Mouse (Mus musculus): Measurements from ENCODE around the gene Rnasek.
A peak's percentile ranks its signal among the peaks of the same experiment; 100 is the strongest.

Rnasek gene

GRCm38 (mm10) chr11:70239541-70240279, at the start of gene Rnasek, which contains the start of gene Gm21988:
Gene Rnasek (minus strand): TSS chr11:70239842.
Gene Gm21988 (minus strand): TSS chr11:70239830.
- DNase-seq = peak; percentile 84 to 89

GRCm38 (mm10) chr11:70289236-70289635, 49.6 kb upstream of the Rnasek start:
- DNase-seq = peak in 1 of 2 experiments; percentile 50

GRCm38 (mm10) chr11:70288102-70288501, 48.5 kb upstream of the Rnasek start:
- no peak for DNase-seq

GRCm38 (mm10) chr11:70285686-70286085, 46.0 kb upstream of the Rnasek start:
- no peak for DNase-seq

- no peak for DNase-seq
These were observed 45.1 kb upstream of the Rnasek start for GRCm38 (mm10) chr11:70284757-70285156.

GRCm38 (mm10) chr11:70283666-70284065, 44.0 kb upstream of the Rnasek start:
- DNase-seq = peak; percentile 40 to 59

GRCm38 (mm10) chr11:70280441-70280840, 40.8 kb upstream of the Rnasek start:
- DNase-seq = peak; percentile 24 to 49

- DNase-seq = no peak
These were observed 39.3 kb upstream of the Rnasek start for GRCm38 (mm10) chr11:70278961-70279360.

GRCm38 (mm10) chr11:70271641-70272040, 32.0 kb upstream of the Rnasek start:
- DNase-seq = no peak

- DNase-seq = peak; percentile 27 to 28
These were observed 26.8 kb upstream of the Rnasek start for GRCm38 (mm10) chr11:70266405-70266804.

GRCm38 (mm10) chr11:70265819-70266218, 26.2 kb upstream of the Rnasek start:
- DNase-seq = no peak

- no peak for DNase-seq
These were observed 25.6 kb upstream of the Rnasek start for GRCm38 (mm10) chr11:70265252-70265651.

GRCm38 (mm10) chr11:70259035-70259434, 19.4 kb upstream of the Rnasek start:
- DNase-seq = no peak

GRCm38 (mm10) chr11:70254931-70255531, 15.4 kb upstream of the Rnasek start, which contains the start of gene Alox12:
Gene Alox12 (minus strand): TSS chr11:70255353.
- peak; percentile 63 to 78 for DNase-seq

GRCm38 (mm10) chr11:70254337-70254736, 14.7 kb upstream of the Rnasek start:
- DNase-seq = no peak

- DNase-seq = no peak
These were observed 12.2 kb upstream of the Rnasek start for GRCm38 (mm10) chr11:70251853-70252252.

- no peak for DNase-seq
These were observed 10.5 kb upstream of the Rnasek start for GRCm38 (mm10) chr11:70250150-70250549.

- peak; percentile 64 to 87 for DNase-seq
These were observed 7.6 kb upstream of the Rnasek start for GRCm38 (mm10) chr11:70247136-70247845.

GRCm38 (mm10) chr11:70242591-70242990, 2.9 kb upstream of the Rnasek start:
- no peak for DNase-seq

GRCm38 (mm10) chr11:70238591-70239440, 826 bp downstream of the Rnasek start:
- peak; percentile 53 to 56 for DNase-seq

GRCm38 (mm10) chr11:70237457-70238167, 2.0 kb downstream of the Rnasek start, which contains the start of gene 0610010K14Rik:
Gene 0610010K14Rik (minus strand): TSS chr11:70237914.
- DNase-seq = peak; percentile 98 to 99

- peak in 1 of 2 experiments; percentile 18 for DNase-seq
These were observed 2.9 kb downstream of the Rnasek start for GRCm38 (mm10) chr11:70236717-70237116.
